Mouse (Mus musculus): ENCODE data around the gene Elp4.

- no peak for TF ChIP-seq EP300 (IDR thresholded peaks at IDR 0.05)
- TF ChIP-seq CTCF (IDR thresholded peaks at IDR 0.05): no peak
Observed at GRCm38 (mm10) chr2:105698631-105699030, 205.7 kb downstream of the Elp4 start.
